Mouse (Mus musculus) thymus, adult 2 months (tissue): Measurements from ENCODE around the gene Rplp2. TPM values are rescaled to one million over a fixed set of nuclear protein-coding genes. Genes with fewer than 3 reads are reported as not detected.
"Not testable (repeated sequence)": the region's sequence is repeated elsewhere in the genome, so short reads cannot be mapped to it uniquely, and the experiment has no call there.

Experiments used
- DNase-seq: peaks from one replicate; pipeline ENCODE4 v3.0.0; 2021
- H3K27ac ChIP-seq: fragments of 200-500 bp; 2 replicates; pipeline ENCODE4 v1.5.1; 2012; ENCODE audit warnings: low read length, control low read depth; ENCODE audit not compliant: control insufficient read depth, insufficient read depth
- H3K27me3 ChIP-seq: fragments of 200-500 bp; 2 replicates; pipeline ENCODE4 v1.6.1; 2012; ENCODE audit warnings: mild to moderate bottlenecking, low read length, moderate library complexity, mixed read lengths; ENCODE audit not compliant: control insufficient read depth, insufficient read depth
- H3K36me3 ChIP-seq: fragments of 200-500 bp; 2 replicates; pipeline ENCODE4 v1.6.1; 2012; ENCODE audit warnings: mild to moderate bottlenecking, low read length, moderate library complexity; ENCODE audit not compliant: control insufficient read depth, insufficient read depth
- H3K4me1 ChIP-seq: fragments of 200-500 bp; replicated peaks from 2 replicates; pipeline ENCODE4 v1.6.1; 2012; ENCODE audit warnings: low read length; ENCODE audit not compliant: control insufficient read depth, insufficient read depth
- H3K4me3 ChIP-seq: fragments of 200-500 bp; 2 replicates; pipeline ENCODE4 v1.5.1; 2012; ENCODE audit warnings: mild to moderate bottlenecking, low read length, control low read depth, moderate library complexity; ENCODE audit not compliant: control insufficient read depth, insufficient read depth
- CTCF ChIP-seq: fragments of 200-500 bp; IDR thresholded peaks from 2 replicates; pipeline ENCODE4 v1.5.1; 2012; ENCODE audit warnings: mild to moderate bottlenecking, control low read depth, low read length, moderate library complexity, borderline replicate concordance; ENCODE audit not compliant: control insufficient read depth, poor library complexity, insufficient read depth; ENCODE audit errors: extremely low read depth
- POLR2A ChIP-seq: fragments of 200-500 bp; IDR thresholded peaks from 2 replicates; pipeline ENCODE4 v1.6.1; 2012; ENCODE audit warnings: mild to moderate bottlenecking, low read length, control low read depth, moderate library complexity; ENCODE audit not compliant: control insufficient read depth, poor library complexity, insufficient read depth; ENCODE audit errors: extremely low read depth
- WGBS: fragments of 180-500 bp; shearing (Covaris S2); methylation state at CpG from one replicate; pipeline ENCODE4 v1.1.7; 2018; 5-methylcytosine and 5-hydroxymethylcytosine counted together
- polyA plus RNA-seq: library from polyadenylated mRNA; depleted of rRNA; stranded (reverse); fragments of >200 nt; gene quantifications from 2 replicates; pipeline ENCODE4 v1.2.3, GENCODE M21; 2012

Rplp2 gene
- polyA plus RNA-seq, 1 experiment, result 750 TPM

DNA sequence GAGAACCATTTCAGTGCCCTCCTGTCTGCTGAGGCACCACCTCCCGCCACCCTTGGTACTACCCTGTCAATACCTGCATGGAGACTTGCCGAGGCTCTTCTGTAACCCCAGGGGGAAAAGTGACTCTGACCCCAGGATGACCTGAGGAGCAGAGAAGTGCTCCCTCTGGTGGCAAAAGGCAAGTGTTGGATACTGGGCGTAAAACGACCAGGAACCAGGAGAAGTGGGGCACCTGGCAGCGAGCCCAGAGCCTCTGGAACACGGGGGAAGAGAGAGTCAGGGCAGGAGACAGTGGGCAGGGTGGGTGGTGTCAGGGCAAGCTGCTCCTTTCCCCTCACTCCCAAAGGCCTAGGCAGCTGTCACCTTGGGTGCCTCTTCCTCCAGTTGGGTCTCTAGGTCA is 6.6 kb upstream of the Rplp2 start:
- Histone ChIP-seq H3K27ac (no peak overlapping the region), H3K4me3 (no peak overlapping the region), H3K27me3 (no peaks in the 10 kb centered on the region), H3K4me1 (peaks cover 33% of the 10 kb centered on the region), H3K36me3 (no peaks in the 10 kb centered on the region)
- 49% methylated on average over 6 of the region's 6 CpGs for WGBS
- DNase-seq, result no peak
- TF ChIP-seq CTCF (no peak), POLR2A (no peak)

DNA sequence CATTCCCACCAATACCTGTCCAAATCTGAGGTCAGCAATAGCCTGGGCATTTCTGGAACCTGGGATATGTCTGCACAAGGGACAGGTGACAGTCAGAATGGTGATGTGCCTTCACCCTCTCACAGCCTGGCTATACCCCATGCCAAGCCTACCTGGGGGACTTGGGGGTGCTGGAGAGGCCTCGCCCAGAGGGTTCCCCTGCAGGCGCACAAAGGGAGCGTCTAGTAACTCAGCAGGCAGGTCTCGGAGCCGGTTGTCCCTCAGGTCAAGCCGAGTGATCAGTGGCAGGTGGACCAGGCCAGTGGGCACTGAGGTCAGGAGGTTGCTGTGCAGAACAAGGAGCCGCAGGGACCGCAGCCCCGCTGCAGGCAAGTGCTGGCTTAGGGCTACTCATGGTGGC is 5.7 kb upstream of the Rplp2 start:
- DNase-seq, result no peak
- Histone ChIP-seq H3K36me3 (no peaks in the 10 kb centered on the region), H3K27ac (no peak overlapping the region), H3K27me3 (no peaks in the 10 kb centered on the region), H3K4me3 (no peak overlapping the region), H3K4me1 (peaks cover 24% of the 10 kb centered on the region)
- TF ChIP-seq POLR2A, result no peak
- no peak for TF ChIP-seq CTCF
- WGBS, result 98% methylated on average over 9 of the region's 9 CpGs

GRCm38 (mm10) chr7:141442199-141442598 is 5.0 kb upstream of the Rplp2 start:
- Histone ChIP-seq H3K4me1 (peaks cover 22% of the 10 kb centered on the region), H3K4me3 (peak overlapping the region; percentile 59; the same call in 1 of the 2 replicates), H3K27ac (no peak overlapping the region), H3K36me3 (no peaks in the 10 kb centered on the region), H3K27me3 (no peaks in the 10 kb centered on the region)
- 98% methylated on average over 13 of the region's 13 CpGs for WGBS
- TF ChIP-seq CTCF (no peak), POLR2A (no peak)
- DNase-seq, result no peak

DNA sequence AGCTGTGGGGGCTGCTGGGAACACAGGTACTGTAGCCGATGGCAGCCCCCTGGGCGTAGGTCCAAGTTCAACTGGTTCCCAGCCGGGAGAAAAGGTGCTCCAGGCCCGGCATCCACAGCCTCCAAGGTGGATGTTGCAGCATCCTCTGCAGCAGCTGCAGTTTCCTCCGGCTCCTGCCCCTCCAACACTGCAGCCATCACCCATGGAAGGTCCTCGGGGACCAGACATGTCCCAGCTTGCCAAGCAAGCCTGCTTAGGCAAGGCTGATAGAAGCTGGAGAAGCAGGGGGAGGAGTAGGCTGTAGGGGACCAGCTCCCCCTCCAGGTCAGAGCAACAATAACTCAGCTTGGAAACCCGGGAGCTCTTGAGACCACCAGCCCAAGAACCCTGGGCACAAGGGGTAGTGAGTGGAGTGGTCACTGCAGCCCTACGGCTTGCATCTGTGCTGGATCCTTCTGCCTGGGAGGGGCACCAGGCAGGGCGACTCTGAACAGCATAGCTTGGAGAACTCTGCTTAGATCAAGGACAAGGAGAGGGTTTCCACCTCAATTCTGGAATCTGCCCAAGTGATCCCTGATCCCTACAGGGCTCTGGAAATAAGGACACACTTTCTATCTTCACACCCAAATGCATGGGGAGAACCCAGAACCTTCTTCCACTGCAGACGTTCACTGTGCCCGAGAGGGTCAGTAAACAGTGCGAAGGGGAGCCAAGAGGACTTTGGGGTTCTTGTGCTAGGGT is 3.9 kb upstream of the Rplp2 start:
- peaks cover 20% of the 10 kb centered on the region for H3K4me1 ChIP-seq
- 14% methylated on average over 12 of the region's 12 CpGs for WGBS
- H3K36me3 ChIP-seq, result no peaks in the 10 kb centered on the region
- H3K27ac ChIP-seq, result no peak overlapping the region
- H3K4me3 ChIP-seq, result peak overlapping the region; percentile 59
- no peaks in the 10 kb centered on the region for H3K27me3 ChIP-seq
- no peak for TF ChIP-seq POLR2A
- TF ChIP-seq CTCF, result 0 out of 2 replicates have a peak, but pooled peaks have one; percentile 14
- DNase-seq, result no peak

DNA sequence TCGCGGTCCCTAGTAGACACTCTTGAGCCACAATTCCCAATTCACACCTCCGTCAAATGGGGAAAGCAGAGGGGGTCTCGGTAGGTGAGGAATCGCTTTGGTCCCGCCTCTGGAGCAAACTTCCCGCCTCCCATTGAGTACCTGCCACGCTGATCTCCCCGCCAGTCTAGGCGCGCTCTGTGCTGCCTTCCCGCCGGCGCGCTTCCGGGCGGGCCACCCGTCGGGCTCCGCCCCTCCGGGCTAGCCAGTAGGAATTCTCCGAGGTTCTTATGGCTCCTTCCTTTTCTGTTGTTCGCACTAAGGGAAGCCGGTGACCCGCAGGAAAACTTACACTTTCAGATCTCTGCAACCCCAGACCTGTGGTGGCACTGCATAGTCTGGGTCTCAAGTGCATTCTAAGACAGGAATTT is 3.3 kb upstream of the Rplp2 start, which contains the start of gene Pidd1:
Gene Pidd1, minus strand, starts transcription at position 198 of the 410 bp plus-strand sequence.
- peak within 1 kb of the TSS; percentile 59 for H3K4me3 ChIP-seq
- H3K27me3 ChIP-seq, result no peaks in the 10 kb centered on the region
- peak; percentile 67 for DNase-seq
- WGBS, result 1% methylated on average over 25 of the region's 25 CpGs
- H3K36me3 ChIP-seq, result peaks cover 3% of the 10 kb centered on the region; the same call in 1 of the 2 replicates
- H3K4me1 ChIP-seq, result peaks cover 24% of the 10 kb centered on the region
- 0 out of 2 replicates have a peak, but pooled peaks have one; percentile 19 for TF ChIP-seq CTCF
- TF ChIP-seq POLR2A, result 0 out of 2 replicates have a peak, but pooled peaks have one; percentile 30
- no peak within 1 kb of the TSS for H3K27ac ChIP-seq

DNA sequence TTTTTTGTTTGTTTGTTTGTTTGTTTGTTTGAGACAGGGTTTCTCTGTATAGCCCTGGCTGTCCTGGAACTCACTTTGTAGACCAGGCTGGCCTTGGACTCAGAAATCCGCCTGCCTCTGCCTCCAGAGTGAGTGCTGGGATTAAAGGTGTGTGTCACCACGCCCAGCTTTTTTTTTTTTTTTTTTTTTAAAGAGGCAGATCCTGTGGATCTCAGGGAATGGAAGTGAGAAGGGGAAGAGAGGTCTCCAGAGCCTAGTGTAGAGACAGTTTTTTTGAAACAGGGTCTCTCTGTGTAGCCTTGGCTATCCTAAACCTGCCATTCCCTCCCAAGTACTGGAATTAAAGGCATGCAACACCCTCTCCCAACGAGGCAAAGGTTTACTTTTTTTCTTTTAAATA is 796 bp upstream of the Rplp2 start:
- not testable (repeated sequence) for H3K36me3 ChIP-seq, H3K27ac ChIP-seq, H3K27me3 ChIP-seq, H3K4me3 ChIP-seq, DNase-seq
- 93% methylated on average over 3 of the region's 3 CpGs for WGBS
- H3K4me1 ChIP-seq, result peaks cover 24% of the 10 kb centered on the region

GRCm38 (mm10) chr7:141451928-141452327 is 4.8 kb downstream of the Rplp2 start:
- H3K4me3 ChIP-seq, result no peak overlapping the region
- TF ChIP-seq CTCF (no peak), POLR2A (no peak)
- H3K27me3 ChIP-seq, result no peaks in the 10 kb centered on the region
- H3K4me1 ChIP-seq, result peaks cover 25% of the 10 kb centered on the region
- peaks cover 3% of the 10 kb centered on the region; the same call in 1 of the 2 replicates for H3K36me3 ChIP-seq
- H3K27ac ChIP-seq, result no peak overlapping the region
- DNase-seq, result no peak
